Mouse (Mus musculus) heart, postnatal 0 days (tissue): Measurements from ENCODE around the gene Grb7. TPM values are rescaled to one million over a fixed set of nuclear protein-coding genes. Genes with fewer than 3 reads are reported as not detected.

Experiments used
- ATAC-seq: fragments of 200-750 bp; cut with Nextera tagmentation; 2 replicates; pipeline ENCODE4 v1.8.0; 2017; ENCODE audit warnings: low read depth, moderate number of reproducible peaks, moderate library complexity; ENCODE audit not compliant: insufficient read depth
- DNase-seq: peaks from one replicate; pipeline ENCODE4 v3.0.0-alpha.2; 2016; ENCODE audit warnings: low spot score
- H3K27ac ChIP-seq: fragments of 300-500 bp; sonication (generic); 2 replicates; pipeline ENCODE4 v1.5.1; 2014; ENCODE audit warnings: low read depth, mild to moderate bottlenecking
- H3K27me3 ChIP-seq: fragments of 300-500 bp; sonication (generic); 2 replicates; pipeline ENCODE4 v1.6.1; 2014; ENCODE audit warnings: low read length, mixed read lengths; ENCODE audit not compliant: control insufficient read depth, insufficient read depth
- H3K36me3 ChIP-seq: fragments of 300-500 bp; sonication (generic); replicated peaks from 2 replicates; pipeline ENCODE4 v1.6.1; 2014; ENCODE audit warnings: low read length, mixed read lengths; ENCODE audit not compliant: control insufficient read depth, insufficient read depth
- H3K4me1 ChIP-seq: fragments of 300-500 bp; sonication (generic); 2 replicates; pipeline ENCODE4 v1.6.1; 2014; ENCODE audit warnings: antibody characterized with exemption; ENCODE audit not compliant: control insufficient read depth, insufficient read depth
- H3K4me2 ChIP-seq: fragments of 300-500 bp; sonication (generic); 2 replicates; pipeline ENCODE4 v1.6.1; 2014; ENCODE audit warnings: low read depth, mild to moderate bottlenecking, low read length, moderate library complexity
- H3K4me3 ChIP-seq: fragments of 300-500 bp; sonication (generic); 2 replicates; pipeline ENCODE4 v1.5.1; 2014; ENCODE audit warnings: low read depth, low read length
- H3K9ac ChIP-seq: fragments of 300-500 bp; sonication (generic); replicated peaks from 2 replicates; pipeline ENCODE4 v1.6.1; 2014; ENCODE audit warnings: low read depth, low read length, mixed read lengths
- H3K9me3 ChIP-seq: fragments of 300-500 bp; sonication (generic); replicated peaks from 2 replicates; pipeline ENCODE4 v1.6.1; 2016; ENCODE audit warnings: low read length; ENCODE audit not compliant: control insufficient read depth
- CTCF ChIP-seq: IDR thresholded peaks from 2 replicates; pipeline ENCODE4 v1.5.1; 2016; ENCODE audit warnings: antibody characterized with exemption, control low read depth, low read depth
- EP300 ChIP-seq: IDR thresholded peaks from 2 replicates; pipeline ENCODE4 v1.6.1; 2016; ENCODE audit warnings: antibody characterized with exemption, low read depth
- WGBS: fragments of 180-500 bp; shearing (Covaris S2); extraction: QIAGEN DNeasy Blood & Tissue Kit; methylation state at CpG from one replicate; pipeline ENCODE4 v1.1.7; 2014; 5-methylcytosine and 5-hydroxymethylcytosine counted together
- polyA plus RNA-seq: library from polyadenylated mRNA; unstranded; fragments of >200 nt; fragmentation: Nextera tagmentation; extraction: Ambion mirVana; gene quantifications from 2 replicates; pipeline ENCODE4 v1.2.1, GENCODE M21; 2015
- total RNA-seq: library from RNA; depleted of rRNA; stranded (reverse); fragments of >200 nt; gene quantifications from 2 replicates; pipeline ENCODE4 v1.2.3, GENCODE M21; 2014; ENCODE audit warnings: low replicate concordance

The Grb7 gene
- total and polyA plus RNA-seq, 2 experiments from 2014 or later: 0.15 to 0.92 TPM

GRCm38 (mm10) chr11:98431743-98432502 lies 14.3 kb upstream of the Grb7 start:
- no peak overlapping the region for H3K4me2 ChIP-seq
- 75% methylated on average over 9 of the region's 9 CpGs for WGBS
- H3K27ac ChIP-seq: no peak overlapping the region
- DNase-seq (no peak), ATAC-seq (no peak)
- no peak overlapping the region for H3K9ac ChIP-seq
- H3K4me1 ChIP-seq: no peaks in the 10 kb centered on the region
- H3K4me3 ChIP-seq: no peak overlapping the region
- H3K36me3 ChIP-seq: peaks cover 93% of the 10 kb centered on the region
- H3K27me3 ChIP-seq: no peaks in the 10 kb centered on the region
- no peaks in the 10 kb centered on the region for H3K9me3 ChIP-seq
- no peak for TF ChIP-seq EP300
- TF ChIP-seq CTCF: no peak

GRCm38 (mm10) chr11:98435723-98436122 lies 10.5 kb upstream of the Grb7 start:
- no peaks in the 10 kb centered on the region for H3K27me3 ChIP-seq
- no peak overlapping the region for H3K4me2 ChIP-seq
- H3K27ac ChIP-seq: no peak overlapping the region
- peaks cover 55% of the 10 kb centered on the region for H3K36me3 ChIP-seq
- ATAC-seq (no peak), DNase-seq (no peak)
- no peak for TF ChIP-seq EP300
- TF ChIP-seq CTCF: no peak
- H3K9ac ChIP-seq: no peak overlapping the region
- no peaks in the 10 kb centered on the region for H3K9me3 ChIP-seq
- no peak overlapping the region for H3K4me3 ChIP-seq
- 84% methylated on average over 9 of the region's 9 CpGs for WGBS
- peaks cover 8% of the 10 kb centered on the region for H3K4me1 ChIP-seq

GRCm38 (mm10) chr11:98437441-98437840 lies 8.8 kb upstream of the Grb7 start:
- no peak overlapping the region for H3K27ac ChIP-seq
- ATAC-seq (no peak), DNase-seq (no peak)
- 72% methylated on average over 6 of the region's 6 CpGs for WGBS
- H3K9me3 ChIP-seq: no peaks in the 10 kb centered on the region
- TF ChIP-seq EP300: no peak
- no peak for TF ChIP-seq CTCF
- H3K9ac ChIP-seq: no peak overlapping the region
- H3K4me1 ChIP-seq: peaks cover 8% of the 10 kb centered on the region
- no peaks in the 10 kb centered on the region for H3K27me3 ChIP-seq
- H3K4me3 ChIP-seq: no peak overlapping the region
- peaks cover 39% of the 10 kb centered on the region for H3K36me3 ChIP-seq
- no peak overlapping the region for H3K4me2 ChIP-seq

- no peaks in the 10 kb centered on the region for H3K9me3 ChIP-seq
- ATAC-seq: peak; percentile 86
- H3K36me3 ChIP-seq: peaks cover 31% of the 10 kb centered on the region
- H3K27me3 ChIP-seq: no peaks in the 10 kb centered on the region
- WGBS: under 1% methylated on average over 43 of the region's 43 CpGs
- peak; percentile 80 for DNase-seq
- H3K4me1 ChIP-seq: peaks cover 8% of the 10 kb centered on the region
- peak within 1 kb of the TSS; percentile 93 for H3K4me2 ChIP-seq
- TF ChIP-seq EP300 (peak; percentile 73; the same call in 1 of the 2 replicates), CTCF (peak; percentile 90)
- H3K9ac ChIP-seq: peak within 1 kb of the TSS; percentile 57
- peak within 1 kb of the TSS; percentile 36 for H3K27ac ChIP-seq
- H3K4me3 ChIP-seq: peak within 1 kb of the TSS; percentile 69
These were observed 7.6 kb upstream of the Grb7 start, which contains the start of gene Mien1 for GRCm38 (mm10) chr11:98438331-98439158. TSS of gene Mien1 (minus strand) at chr11:98438991.

GRCm38 (mm10) chr11:98443688-98444087 lies 2.5 kb upstream of the Grb7 start:
- TF ChIP-seq CTCF (no peak), EP300 (no peak)

More at GRCm38 (mm10) chr11:98443688-98444087, 2.5 kb upstream of the Grb7 start:
- H3K9ac ChIP-seq: no peak overlapping the region
- no peaks in the 10 kb centered on the region for H3K36me3 ChIP-seq
- no peak overlapping the region for H3K27ac ChIP-seq
- peaks cover 6% of the 10 kb centered on the region; the same call in 1 of the 2 replicates for H3K4me1 ChIP-seq
- no peak overlapping the region for H3K4me3 ChIP-seq
- no peak for DNase-seq
- 96% methylated on average over 1 of the region's 1 CpGs for WGBS
- H3K4me2 ChIP-seq: no peak overlapping the region
- H3K9me3 ChIP-seq: no peaks in the 10 kb centered on the region
- ATAC-seq: no peak
- peaks cover 10% of the 10 kb centered on the region; the same call in 1 of the 2 replicates for H3K27me3 ChIP-seq
